ENCODE assay signal across 29 mouse cellular contexts in the genomic region with DNA sequence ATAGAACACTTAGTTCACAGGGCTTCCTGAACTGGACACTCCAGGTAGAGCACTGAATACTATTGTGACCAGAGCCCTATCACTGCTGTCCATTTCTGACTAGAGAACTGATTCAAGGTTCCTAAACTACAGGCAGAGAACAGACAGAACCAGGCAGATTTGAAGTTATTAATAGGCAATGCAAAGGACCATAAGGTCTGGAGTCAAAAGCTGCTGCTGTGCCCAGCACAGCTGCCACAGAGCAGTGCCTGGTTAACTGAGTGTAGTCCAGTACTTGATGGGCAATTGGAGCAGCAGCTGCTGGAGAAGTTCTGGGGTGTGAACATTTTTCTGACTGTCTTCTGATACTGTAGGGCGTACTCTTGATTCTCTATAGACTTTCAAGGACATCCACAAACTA. TPM values are rescaled to one million over a fixed set of nuclear protein-coding genes. Genes with fewer than 3 reads are reported as not detected.
DNase-seq lines count a peak whose midpoint lies in the region; ATAC-seq and TF ChIP-seq lines count a peak whose summit lies in the region.
"Had no signal": no experiment of that assay in that cellular context is flagged by ENCODE, and none has a peak within 500 bp of the region (broad histone marks: within the 10 kb centered on the region; RNA-seq: fewer than 3 reads in every experiment).

No protein-coding gene starts in this region.

- no peak overlapping the region for H3K9ac ChIP-seq in heart, embryonic 15.5 days
- H3K9ac ChIP-seq in midbrain, embryonic 11.5 days (ENCODE audit: low read length) = no peak overlapping the region
- H3K9ac ChIP-seq in lung, postnatal 0 days (replicated peaks; ENCODE audit: low read depth) = no peak overlapping the region
- H3K9ac ChIP-seq: embryonic facial prominence, embryonic 12.5 days; forebrain, embryonic 12.5 days; forebrain, embryonic 15.5 days; intestine, embryonic 15.5 days had no signal

- H3K4me2 ChIP-seq in heart, embryonic 15.5 days = no peak overlapping the region
- no peak overlapping the region for H3K4me2 ChIP-seq in midbrain, embryonic 11.5 days
- H3K4me2 ChIP-seq in lung, postnatal 0 days (replicated peaks; ENCODE audit: low read depth, low read length) = no peak overlapping the region
- H3K4me2 ChIP-seq: embryonic facial prominence, embryonic 12.5 days; forebrain, embryonic 12.5 days; forebrain, embryonic 15.5 days; intestine, embryonic 15.5 days had no signal

- TF ChIP-seq EP300 in lung, postnatal 0 days (IDR thresholded peaks at IDR 0.05) = no peak

- no peak for TF ChIP-seq CTCF in lung, postnatal 0 days (IDR thresholded peaks at IDR 0.05)

- H3K4me1 ChIP-seq in heart, embryonic 15.5 days (replicated peaks) = peaks cover 3% of the 10 kb centered on the region; the same call in 1 of the 2 replicates
- no peaks in the 10 kb centered on the region for H3K4me1 ChIP-seq in midbrain, embryonic 11.5 days (ENCODE audit: control insufficient read depth, insufficient read depth, low read length)
- no peaks in the 10 kb centered on the region for H3K4me1 ChIP-seq in midbrain, embryonic 10.5 days
- H3K4me1 ChIP-seq in lung, postnatal 0 days (ENCODE audit: insufficient read depth, low read depth, low read length) = no peaks in the 10 kb centered on the region
- H3K4me1 ChIP-seq: embryonic facial prominence, embryonic 12.5 days; forebrain, embryonic 12.5 days; forebrain, embryonic 15.5 days; intestine, embryonic 15.5 days had no signal

- intact Hi-C loops in heart, postnatal 25 days (cut with DNase I) = no loop called here

- WGBS in heart, embryonic 15.5 days = 78% methylated on average over 1 of the region's 1 CpGs
- 95% methylated on average over 1 of the region's 1 CpGs for WGBS in midbrain, embryonic 11.5 days
- 96% methylated on average over 1 of the region's 1 CpGs for WGBS in midbrain, embryonic 10.5 days
- WGBS in lung, postnatal 0 days = 97% methylated on average over 1 of the region's 1 CpGs

- H3K36me3 ChIP-seq in heart, embryonic 15.5 days = peaks cover 6% of the 10 kb centered on the region; the same call in 1 of the 2 replicates
- no peaks in the 10 kb centered on the region for H3K36me3 ChIP-seq in midbrain, embryonic 11.5 days (ENCODE audit: control insufficient read depth, insufficient read depth, low read length)
- 0 out of 2 replicates have a peak, but pooled peaks cover 10% of the 10 kb centered on the region for H3K36me3 ChIP-seq in midbrain, embryonic 10.5 days
- H3K36me3 ChIP-seq in lung, postnatal 0 days (ENCODE audit: insufficient read depth, low read length) = no peaks in the 10 kb centered on the region
- H3K36me3 ChIP-seq: embryonic facial prominence, embryonic 12.5 days; forebrain, embryonic 12.5 days; forebrain, embryonic 15.5 days; intestine, embryonic 15.5 days had no signal

- ATAC-seq in heart, embryonic 15.5 days (replicated peaks; ENCODE audit: insufficient number of reproducible peaks, insufficient read depth, low FRiP score, low read depth) = no peak
- ATAC-seq in midbrain, embryonic 11.5 days (ENCODE audit: low FRiP score) = no peak
- ATAC-seq in lung, postnatal 0 days = no peak
- ATAC-seq: forebrain, embryonic 15.5 days; hindbrain, embryonic 16.5 days; intestine, embryonic 15.5 days; Patski had no signal

- H3K4me3 ChIP-seq in heart, embryonic 15.5 days = no peak overlapping the region
- no peak overlapping the region for H3K4me3 ChIP-seq in midbrain, embryonic 11.5 days (ENCODE audit: low read depth, low read length)
- no peak overlapping the region for H3K4me3 ChIP-seq in midbrain, embryonic 10.5 days
- no peak overlapping the region for H3K4me3 ChIP-seq in lung, postnatal 0 days (ENCODE audit: low read depth, low read length)
- H3K4me3 ChIP-seq: embryonic facial prominence, embryonic 12.5 days; erythroblast, embryonic 14.5 days; forebrain, embryonic 12.5 days; forebrain, embryonic 15.5 days; intestine, embryonic 15.5 days had no signal

- no peaks in the 10 kb centered on the region for H3K9me3 ChIP-seq in heart, embryonic 15.5 days (replicated peaks)
- no peaks in the 10 kb centered on the region for H3K9me3 ChIP-seq in midbrain, embryonic 11.5 days (ENCODE audit: control insufficient read depth, low read length)
- H3K9me3 ChIP-seq in midbrain, embryonic 10.5 days (replicated peaks) = no peaks in the 10 kb centered on the region
- H3K9me3 ChIP-seq in lung, postnatal 0 days (ENCODE audit: low read length) = no peaks in the 10 kb centered on the region
- H3K9me3 ChIP-seq: embryonic facial prominence, embryonic 12.5 days; forebrain, embryonic 12.5 days; forebrain, embryonic 15.5 days; G1E; intestine, embryonic 15.5 days had no signal

- no peaks in the 10 kb centered on the region for H3K27me3 ChIP-seq in heart, embryonic 15.5 days
- no peaks in the 10 kb centered on the region for H3K27me3 ChIP-seq in midbrain, embryonic 11.5 days (ENCODE audit: control insufficient read depth, insufficient read depth, low read length)
- no peaks in the 10 kb centered on the region for H3K27me3 ChIP-seq in midbrain, embryonic 10.5 days (ENCODE audit: low read depth, poor library complexity, severe bottlenecking)
- H3K27me3 ChIP-seq in lung, postnatal 0 days (replicated peaks; ENCODE audit: insufficient read depth, low read length) = no peaks in the 10 kb centered on the region
- H3K27me3 ChIP-seq: CH12.LX; embryonic facial prominence, embryonic 12.5 days; forebrain, embryonic 12.5 days; forebrain, embryonic 15.5 days; intestine, embryonic 15.5 days; Patski had no signal

- peak; percentile 66 for DNase-seq in heart, adult 11 months
- no peak for DNase-seq in heart, adult 9 months (ENCODE audit: low spot score in 2 of 2)
- no peak for DNase-seq in heart, postnatal 25 days (ENCODE audit: low spot score)
- peak; percentile 82 for DNase-seq in midbrain, embryonic 11.5 days (ENCODE audit: low spot score, missing footprints)
- no peak for DNase-seq in midbrain, embryonic 10.5 days (ENCODE audit: low spot score)
- DNase-seq in lung, postnatal 0 days (ENCODE audit: low spot score) = no peak
- DNase-seq: adrenal gland, postnatal 10 days; adrenal gland, postnatal 36 days; B cell, adult 2 months; cerebellum, adult 18-20 months; cerebellum, adult 9-10 months; cerebellum, postnatal 14 days; gastrocnemius, postnatal 25 days; heart, postnatal 4 days; kidney, adult 11 months had no signal

- peak overlapping the region; percentile 36; the same call in 1 of the 2 replicates for H3K27ac ChIP-seq in heart, embryonic 15.5 days
- H3K27ac ChIP-seq in midbrain, embryonic 11.5 days (ENCODE audit: low read depth, low read length) = no peak overlapping the region
- no peak overlapping the region for H3K27ac ChIP-seq in midbrain, embryonic 10.5 days (replicated peaks)
- no peak overlapping the region for H3K27ac ChIP-seq in lung, postnatal 0 days (ENCODE audit: low read length)
- H3K27ac ChIP-seq: embryonic facial prominence, embryonic 12.5 days; forebrain, embryonic 12.5 days; forebrain, embryonic 15.5 days; intestine, embryonic 15.5 days had no signal

RNA-seq across cellular contexts. Expression of a gene that starts 30.1 kb away (rescaled TPM):
- polyA plus RNA-seq in heart, embryonic 15.5 days (2015; fragmentation: Nextera tagmentation; extraction: Ambion mirVana) = 19.2 and 19.6 TPM in 2 replicates
- total RNA-seq in heart, postnatal 25 days (2021) = 10 to 100 TPM; 37.7 to 42.7 TPM
- polyA plus RNA-seq in midbrain, embryonic 11.5 days (2014; fragmentation: Nextera tagmentation; extraction: Ambion mirVana) = 42.0 and 44.0 TPM in 2 replicates
- polyA plus RNA-seq in midbrain, embryonic 10.5 days (2016; fragmentation: Nextera tagmentation; extraction: Ambion mirVana) = 34.3 and 43.5 TPM in 2 replicates
- 15.9 and 19.8 TPM in 2 replicates for polyA plus RNA-seq in lung, postnatal 0 days (2015; fragmentation: Nextera tagmentation; extraction: Ambion mirVana)

RNA-seq across cellular contexts. Expression of a gene that starts 48.9 kb away (rescaled TPM):
- 0.21 and 0.30 TPM in 2 replicates for polyA plus RNA-seq in heart, embryonic 15.5 days (2015; fragmentation: Nextera tagmentation; extraction: Ambion mirVana)
- not detected for total RNA-seq in heart, postnatal 25 days (2021)
- polyA plus RNA-seq in midbrain, embryonic 11.5 days (2014; fragmentation: Nextera tagmentation; extraction: Ambion mirVana) = 0.23 and 0.30 TPM in 2 replicates
- polyA plus RNA-seq in midbrain, embryonic 10.5 days (2016; fragmentation: Nextera tagmentation; extraction: Ambion mirVana) = 0.23 TPM in 1 of 2 replicates, not detected in the other
- 0.15 and 0.20 TPM in 2 replicates for polyA plus RNA-seq in lung, postnatal 0 days (2015; fragmentation: Nextera tagmentation; extraction: Ambion mirVana)
- total RNA-seq: adrenal gland, adult 18-20 months; adrenal gland, postnatal 36 days; CH12.LX; G1E; gastrocnemius, adult 8-10 months; gastrocnemius, postnatal 25 days; heart, adult 8-10 months; heart, postnatal 4 days had no signal
- polyA plus RNA-seq: embryonic facial prominence, embryonic 12.5 days; erythroblast, embryonic 14.5 days; G1E; hindbrain, embryonic 11.5 days; Patski had no signal

Comparison
In these comparisons a context has a peak if more than half of its experiments do, and no peak if none do; other contexts are left out.
1. DNase-seq: peak in heart, adult 11 months (single experiment) and midbrain, embryonic 11.5 days (single experiment); none in heart, adult 9 months (0 of 2), heart, postnatal 25 days (single experiment), midbrain, embryonic 10.5 days (single experiment) and lung, postnatal 0 days (single experiment).